Mouse (Mus musculus) myocyte (in vitro differentiated cells): ENCODE measurements around the gene Vps52. TPM values are rescaled to one million over a fixed set of nuclear protein-coding genes. Genes with fewer than 3 reads are reported as not detected.
A peak's percentile ranks its signal among the peaks of the same experiment; 100 is the strongest.

Source experiments
- H3K27me3 ChIP-seq: one replicate; pipeline ENCODE4 v1.6.1; 2011; ENCODE audit not compliant: control insufficient read depth, insufficient read depth, insufficient read length
- H3K36me3 ChIP-seq: one replicate; pipeline ENCODE4 v1.6.1; 2011; ENCODE audit not compliant: control insufficient read depth, insufficient read depth
- H3K4me2 ChIP-seq: one replicate; pipeline ENCODE4 v1.6.1; 2011; ENCODE audit warnings: low read depth, control low read depth
- H3K4me3 ChIP-seq: one replicate; pipeline ENCODE4 v1.5.1; 2011; ENCODE audit warnings: mild to moderate bottlenecking, control low read depth, moderate library complexity
- H3K79me2 ChIP-seq: one replicate; pipeline ENCODE4 v1.6.1; 2011; ENCODE audit not compliant: control insufficient read depth, insufficient read depth
- H3ac ChIP-seq: one replicate; pipeline ENCODE4 v1.6.1; 2011; ENCODE audit not compliant: control insufficient read depth, insufficient read length
- CEBPB ChIP-seq: IDR thresholded peaks from 2 replicates; pipeline ENCODE4 v1.6.1; 2011; ENCODE audit warnings: mild to moderate bottlenecking, moderate library complexity; ENCODE audit not compliant: poor library complexity, insufficient read depth, severe bottlenecking
- E2F4 ChIP-seq: IDR thresholded peaks from one replicate; pipeline ENCODE4 v1.6.1; 2011; ENCODE audit warnings: mild to moderate bottlenecking, control low read depth, moderate library complexity; ENCODE audit not compliant: insufficient read depth
- MAX ChIP-seq: IDR thresholded peaks from one replicate; pipeline ENCODE4 v1.6.1; 2011; ENCODE audit warnings: low read depth, mild to moderate bottlenecking, control low read depth
- MYOD1 ChIP-seq, 3 experiments: IDR thresholded peaks; one replicate each; pipeline ENCODE4 v1.6.1; 2011; ENCODE audit warnings: control low read depth in 2 of 3, low read depth in 2 of 3, mild to moderate bottlenecking in 2 of 3, moderate library complexity in 1 of 3; ENCODE audit not compliant: insufficient read length in 2 of 3, control insufficient read depth in 1 of 3
- MYOG ChIP-seq, 3 experiments: IDR thresholded peaks; one replicate each; pipeline ENCODE4 v1.6.1; 2011; ENCODE audit warnings: control low read depth in 2 of 3, low read depth in 2 of 3, mild to moderate bottlenecking in 2 of 3; ENCODE audit not compliant: insufficient read length in 2 of 3, control insufficient read depth in 1 of 3, insufficient read depth in 1 of 3
- POLR2A ChIP-seq: IDR thresholded peaks from one replicate; pipeline ENCODE4 v1.6.1; 2011; ENCODE audit warnings: low read depth, mild to moderate bottlenecking, control low read depth, moderate library complexity; ENCODE audit not compliant: insufficient read length
- POLR2AphosphoS2 ChIP-seq: IDR thresholded peaks from one replicate; pipeline ENCODE4 v1.6.1; 2011; ENCODE audit warnings: low read depth, control low read depth; ENCODE audit not compliant: insufficient read length
- REST ChIP-seq: IDR thresholded peaks from one replicate; pipeline ENCODE4 v1.6.1; 2011; ENCODE audit warnings: mild to moderate bottlenecking, control low read depth, moderate library complexity; ENCODE audit not compliant: insufficient read depth, insufficient read length
- SRF ChIP-seq: IDR thresholded peaks from one replicate; pipeline ENCODE4 v1.6.1; 2011; ENCODE audit warnings: low read depth; ENCODE audit not compliant: control insufficient read depth, insufficient read length
- TCF12 ChIP-seq: IDR thresholded peaks from one replicate; pipeline ENCODE4 v1.6.1; 2011; ENCODE audit warnings: mild to moderate bottlenecking, control low read depth; ENCODE audit not compliant: poor library complexity, insufficient read depth, severe bottlenecking
- TCF3 ChIP-seq: IDR thresholded peaks from one replicate; pipeline ENCODE4 v1.6.1; 2011; ENCODE audit warnings: low read depth, control low read depth; ENCODE audit not compliant: insufficient read length
- USF1 ChIP-seq: IDR thresholded peaks from one replicate; pipeline ENCODE4 v1.6.1; 2011; ENCODE audit warnings: low read depth, mild to moderate bottlenecking, control low read depth, moderate library complexity
- polyA plus RNA-seq: library from polyadenylated mRNA; unstranded; fragments of >200 nt; fragmentation: generic; extraction: Trizol; gene quantifications from one replicate; pipeline ENCODE4 v1.2.1, GENCODE M21; 2012; ENCODE audit warnings: missing spikeins

The Vps52 gene
- polyA plus RNA-seq, 1 experiment, result 29.9 TPM

DNA sequence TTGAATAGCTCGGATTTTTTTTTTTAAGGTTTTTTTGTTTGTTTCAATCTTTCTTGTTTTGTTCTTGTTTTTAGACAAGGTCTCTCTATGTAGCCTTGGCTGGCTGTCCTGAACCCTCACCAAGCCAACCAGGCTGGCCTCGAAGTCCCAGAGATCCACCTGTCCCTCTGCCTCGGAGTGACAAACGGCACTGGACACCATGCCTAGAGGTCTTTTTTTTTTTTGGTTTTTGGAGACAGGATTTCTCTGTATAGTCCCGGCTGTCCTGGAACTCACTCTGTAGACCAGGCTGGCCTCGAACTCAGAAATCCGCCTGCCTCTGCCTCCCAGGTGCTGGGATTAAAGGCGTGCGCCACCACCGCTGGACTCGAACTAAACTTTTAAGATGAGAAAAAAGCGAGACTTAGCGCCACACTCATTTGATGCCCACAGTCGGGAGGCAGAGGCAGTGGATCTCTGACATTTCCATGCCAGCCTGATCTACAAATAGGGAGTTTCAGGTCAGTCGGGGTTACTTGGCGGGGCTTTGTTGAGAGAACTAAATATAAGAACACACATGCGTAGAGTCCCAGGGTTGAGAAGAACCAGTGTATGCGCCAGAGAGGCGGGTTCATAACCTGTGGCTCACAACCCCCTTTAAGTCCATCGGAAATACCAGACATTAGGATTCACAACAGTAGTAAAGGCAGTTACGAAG, 27.2 kb upstream of the Vps52 start:
- Histone ChIP-seq H3K36me3 (no peaks in the 10 kb centered on the region), H3K4me3 (peak overlapping the region; percentile 82), H3K27me3 (no peaks in the 10 kb centered on the region), H3ac (peak overlapping the region; percentile 26), H3K4me2 (peak overlapping the region; percentile 85), H3K79me2 (peaks cover 16% of the 10 kb centered on the region)
- TF ChIP-seq TCF3, result no peak
- no peak for TF ChIP-seq POLR2A
- TF ChIP-seq MYOG (IDR thresholded peaks at IDR 0.05; ENCODE audit: control insufficient read depth in 1 of 3, insufficient read depth in 1 of 3, insufficient read length in 2 of 3, low read depth in 2 of 3), result no peak
- TF ChIP-seq MAX, result no peak
- no peak for TF ChIP-seq E2F4
- TF ChIP-seq SRF, result no peak
- TF ChIP-seq REST, result no peak
- no peak for TF ChIP-seq CEBPB
- no peak for TF ChIP-seq USF1
- TF ChIP-seq TCF12, result no peak
- TF ChIP-seq MYOD1 (IDR thresholded peaks at IDR 0.05; ENCODE audit: control insufficient read depth in 1 of 3, insufficient read length in 2 of 3, low read depth in 2 of 3), result no peak
- no peak for TF ChIP-seq POLR2AphosphoS2

DNA sequence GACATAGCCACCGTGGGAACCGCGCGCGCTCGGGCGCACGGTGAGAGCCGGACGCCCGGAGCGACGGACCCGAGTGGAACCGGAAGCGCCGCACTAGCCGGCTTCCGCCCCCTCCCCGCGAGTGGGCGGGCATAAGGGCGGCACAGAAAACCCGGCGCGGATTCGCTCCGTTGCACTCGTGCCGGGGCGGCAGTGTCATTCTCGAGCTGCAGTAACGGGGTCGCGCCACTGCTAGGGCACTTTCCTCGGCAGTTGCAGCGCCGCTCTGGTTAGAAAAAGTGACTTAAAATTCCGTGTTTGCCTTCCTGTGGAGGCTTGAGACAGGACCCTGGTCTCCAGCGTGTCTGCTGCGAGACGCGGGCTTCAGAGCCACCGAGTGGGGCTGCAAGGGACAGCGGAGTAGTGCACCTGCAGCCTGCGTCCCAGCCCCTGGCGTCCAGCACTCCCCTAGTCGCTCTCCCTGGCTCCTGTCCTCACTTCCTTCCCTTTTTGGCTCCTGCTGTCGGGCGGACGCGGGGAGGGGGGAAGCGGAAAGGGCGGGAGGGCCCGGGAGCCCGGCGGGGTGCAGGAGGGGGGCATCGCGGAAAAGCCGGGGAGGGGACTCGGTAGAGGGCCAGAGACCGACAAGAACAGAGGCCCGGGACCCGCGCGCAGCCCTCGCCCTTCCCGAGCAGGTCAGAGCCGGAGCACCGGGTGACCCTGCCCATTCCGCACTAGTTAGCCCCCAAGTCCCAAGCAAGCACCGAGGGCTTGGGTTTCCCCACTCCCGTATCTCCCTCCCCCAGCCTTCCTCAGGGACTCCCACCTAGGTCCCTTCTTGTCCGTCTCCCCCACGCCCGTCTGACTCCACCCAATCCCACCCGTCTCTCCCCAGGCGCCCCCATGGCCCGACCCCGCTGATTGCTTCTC, 26.0 kb upstream of the Vps52 start, which contains the start of gene Rgl2:
Gene Rgl2, plus strand, starts transcription at position 173 of the 909 bp plus-strand sequence.
- Histone ChIP-seq H3K79me2 (peaks cover 16% of the 10 kb centered on the region), H3ac (peak within 1 kb of the TSS; percentile 26), H3K36me3 (no peaks in the 10 kb centered on the region), H3K4me3 (peak within 1 kb of the TSS; percentile 82), H3K27me3 (no peaks in the 10 kb centered on the region), H3K4me2 (peak within 1 kb of the TSS; percentile 91)
- TF ChIP-seq POLR2AphosphoS2 (peak; percentile 85), SRF (peak; percentile 68), MYOD1 (IDR thresholded peaks at IDR 0.05; ENCODE audit: control insufficient read depth in 1 of 3, insufficient read length in 2 of 3, low read depth in 2 of 3) (no peak), POLR2A (peak; percentile 64), E2F4 (no peak), MAX (no peak), TCF3 (no peak), REST (no peak), USF1 (no peak), TCF12 (no peak), CEBPB (no peak), MYOG (IDR thresholded peaks at IDR 0.05; ENCODE audit: control insufficient read depth in 1 of 3, insufficient read depth in 1 of 3, insufficient read length in 2 of 3, low read depth in 2 of 3) (peak in 1 of 3 experiments; percentile 46)

DNA sequence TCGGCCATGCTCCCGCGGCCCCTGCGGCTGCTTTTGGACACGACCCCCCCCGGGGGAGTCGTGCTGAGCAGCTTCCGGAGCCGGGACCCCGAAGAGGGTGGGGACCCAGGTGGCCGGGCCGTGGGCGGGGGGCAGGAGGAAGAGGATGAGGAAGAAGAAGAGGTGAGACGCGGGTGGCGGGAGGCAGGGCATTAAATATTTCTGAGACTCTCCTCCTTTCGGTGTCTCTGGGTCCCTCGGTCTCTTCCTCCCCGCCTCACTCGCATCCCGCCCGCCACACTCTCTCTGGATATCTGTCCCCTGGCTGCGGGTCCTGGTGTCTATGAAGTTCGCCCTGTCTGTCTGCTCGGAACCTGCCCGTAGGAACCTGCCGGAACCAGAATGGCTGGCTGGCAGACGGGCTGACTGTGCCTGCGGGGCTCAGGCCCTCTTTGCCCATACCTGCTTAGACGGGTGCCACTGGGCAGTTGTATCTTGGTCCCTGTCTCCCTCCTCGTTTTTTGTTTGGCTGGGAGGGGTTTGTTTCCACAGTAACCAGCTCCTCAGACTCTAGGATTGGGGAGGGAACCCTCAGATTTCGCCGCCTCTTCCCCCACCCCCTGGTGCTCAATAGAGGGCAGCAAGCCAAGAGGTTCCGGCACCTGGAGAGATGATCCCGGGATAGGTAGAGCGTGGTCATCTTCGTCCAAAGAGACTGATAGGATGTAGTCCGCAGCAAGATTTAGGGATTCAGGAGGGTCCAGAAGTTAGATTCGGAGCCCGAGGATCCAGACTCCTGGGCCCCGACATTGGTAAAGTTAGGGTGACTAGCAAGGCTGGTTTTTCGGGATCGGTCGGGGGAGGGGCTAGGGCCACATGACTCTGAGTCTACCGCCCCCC, 25.1 kb upstream of the Vps52 start:
- Histone ChIP-seq H3ac (peak overlapping the region; percentile 26), H3K36me3 (no peaks in the 10 kb centered on the region), H3K4me3 (peak overlapping the region; percentile 82), H3K27me3 (no peaks in the 10 kb centered on the region), H3K4me2 (peak overlapping the region; percentile 91), H3K79me2 (peaks cover 16% of the 10 kb centered on the region)
- TF ChIP-seq MYOD1 (IDR thresholded peaks at IDR 0.05; ENCODE audit: control insufficient read depth in 1 of 3, insufficient read length in 2 of 3, low read depth in 2 of 3), result no peak
- no peak for TF ChIP-seq TCF12
- TF ChIP-seq TCF3, result no peak
- TF ChIP-seq E2F4, result no peak

DNA sequence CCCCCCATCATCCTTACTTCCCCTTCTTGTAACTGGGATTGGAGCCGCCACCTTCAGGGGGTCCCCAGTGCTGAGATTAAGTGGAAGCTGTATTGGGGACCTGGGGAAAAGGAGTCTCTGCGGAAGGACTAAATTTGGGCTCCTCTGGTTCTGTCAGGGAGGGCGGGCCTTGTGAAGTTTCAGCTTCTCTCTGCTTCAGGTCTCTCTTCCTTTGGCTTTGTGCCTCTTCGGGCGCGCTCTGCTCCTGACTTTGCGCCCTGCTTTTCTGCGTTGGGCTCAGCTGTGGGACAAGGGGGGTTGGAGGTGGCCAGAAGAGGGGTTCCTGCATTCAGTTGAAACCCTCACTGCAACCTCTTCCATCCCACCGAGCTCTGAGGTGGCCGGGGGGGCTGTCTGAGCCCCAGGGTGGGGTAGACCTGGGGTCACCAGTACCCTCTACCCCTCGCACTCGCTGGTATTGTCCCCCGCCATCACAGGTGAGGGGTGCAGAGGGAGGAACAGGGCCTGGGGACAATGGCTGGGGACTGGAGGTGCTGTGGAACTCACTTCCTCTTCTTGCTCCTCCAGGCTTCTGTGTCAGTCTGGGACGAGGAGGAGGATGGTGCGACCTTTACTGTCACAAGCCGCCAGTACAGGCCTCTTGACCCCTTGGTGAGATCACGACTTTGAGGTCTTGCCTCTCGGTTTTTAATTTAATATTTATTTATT, 24.3 kb upstream of the Vps52 start:
- TF ChIP-seq E2F4, result no peak
- TF ChIP-seq MAX, result no peak
- TF ChIP-seq CEBPB, result no peak
- TF ChIP-seq USF1, result no peak
- TF ChIP-seq REST, result no peak
- no peak for TF ChIP-seq POLR2AphosphoS2
- TF ChIP-seq MYOG (IDR thresholded peaks at IDR 0.05; ENCODE audit: control insufficient read depth in 1 of 3, insufficient read depth in 1 of 3, insufficient read length in 2 of 3, low read depth in 2 of 3), result no peak
- no peak for TF ChIP-seq TCF12
- TF ChIP-seq SRF, result no peak
- no peak for TF ChIP-seq POLR2A
- TF ChIP-seq MYOD1 (IDR thresholded peaks at IDR 0.05; ENCODE audit: control insufficient read depth in 1 of 3, insufficient read length in 2 of 3, low read depth in 2 of 3), result no peak
- no peak for TF ChIP-seq TCF3
- Histone ChIP-seq H3K27me3 (no peaks in the 10 kb centered on the region), H3K4me2 (peak overlapping the region; percentile 91), H3ac (no peak overlapping the region), H3K4me3 (peak overlapping the region; percentile 82), H3K36me3 (no peaks in the 10 kb centered on the region), H3K79me2 (peaks cover 16% of the 10 kb centered on the region)
